Mouse (Mus musculus): ENCODE measurements at regions not wholly inside any gene's neighbourhood (a gene's known extent, or its start where the extent isn't known, plus 50 kb on each side); places are given as distances from the start of the nearest gene placed in this dataset.

- TF ChIP-seq CTCF (IDR thresholded peaks at IDR 0.05; ENCODE audit: insufficient read depth, low read length) (no peak), POLR2A (IDR thresholded peaks at IDR 0.05; ENCODE audit: borderline replicate concordance, extremely low read depth, low read depth, low read length) (no peak)
- Histone ChIP-seq H3K4me1 (ENCODE audit: control insufficient read depth, insufficient read depth, low read length) (no peaks in the 10 kb centered on the region), H3K4me3 (replicated peaks; ENCODE audit: extremely low read depth, low read depth, low read length) (no peak overlapping the region)
- WGBS = 70% methylated on average over 3 of the region's 3 CpGs
- DNase-seq = no peak
These were observed 256.0 kb upstream of the Cnr1 start for GRCm38 (mm10) chr4:33668431-33668830.

GRCm38 (mm10) chr4:33675044-33675443 is 249.3 kb upstream of the Cnr1 start:
- 100% methylated on average over 1 of the region's 5 CpGs for WGBS
- no peak for DNase-seq
- Histone ChIP-seq H3K4me3 (replicated peaks; ENCODE audit: extremely low read depth, low read depth, low read length) (no peak overlapping the region), H3K4me1 (ENCODE audit: control insufficient read depth, insufficient read depth, low read length) (no peaks in the 10 kb centered on the region)
- no peak for TF ChIP-seq POLR2A (IDR thresholded peaks at IDR 0.05; ENCODE audit: borderline replicate concordance, extremely low read depth, low read depth, low read length)
- no peak for TF ChIP-seq CTCF (IDR thresholded peaks at IDR 0.05; ENCODE audit: insufficient read depth, low read length)

GRCm38 (mm10) chr4:33679351-33679750 is 245.0 kb upstream of the Cnr1 start:
- Histone ChIP-seq H3K4me1 (ENCODE audit: control insufficient read depth, insufficient read depth, low read length) (no peaks in the 10 kb centered on the region), H3K4me3 (replicated peaks; ENCODE audit: extremely low read depth, low read depth, low read length) (no peak overlapping the region)
- DNase-seq = no peak
- 67% methylated on average over 3 of the region's 3 CpGs for WGBS
- TF ChIP-seq CTCF (IDR thresholded peaks at IDR 0.05; ENCODE audit: insufficient read depth, low read length) (no peak), POLR2A (IDR thresholded peaks at IDR 0.05; ENCODE audit: borderline replicate concordance, extremely low read depth, low read depth, low read length) (no peak)

GRCm38 (mm10) chr4:33686135-33686534 is 238.3 kb upstream of the Cnr1 start:
- Histone ChIP-seq H3K4me3 (replicated peaks; ENCODE audit: extremely low read depth, low read depth, low read length) (no peak overlapping the region), H3K4me1 (ENCODE audit: control insufficient read depth, insufficient read depth, low read length) (no peaks in the 10 kb centered on the region)
- WGBS = 70% methylated on average over 8 of the region's 8 CpGs
- TF ChIP-seq POLR2A (IDR thresholded peaks at IDR 0.05; ENCODE audit: borderline replicate concordance, extremely low read depth, low read depth, low read length) (no peak), CTCF (IDR thresholded peaks at IDR 0.05; ENCODE audit: insufficient read depth, low read length) (no peak)
- no peak for DNase-seq

- 81% methylated on average over 7 of the region's 7 CpGs for WGBS
- TF ChIP-seq POLR2A (IDR thresholded peaks at IDR 0.05; ENCODE audit: borderline replicate concordance, extremely low read depth, low read depth, low read length) (no peak), CTCF (IDR thresholded peaks at IDR 0.05; ENCODE audit: insufficient read depth, low read length) (no peak)
- DNase-seq = no peak
- Histone ChIP-seq H3K4me3 (replicated peaks; ENCODE audit: extremely low read depth, low read depth, low read length) (no peak overlapping the region), H3K4me1 (ENCODE audit: control insufficient read depth, insufficient read depth, low read length) (no peaks in the 10 kb centered on the region)
These were observed 237.0 kb upstream of the Cnr1 start for GRCm38 (mm10) chr4:33687434-33687833.

- TF ChIP-seq CTCF (IDR thresholded peaks at IDR 0.05; ENCODE audit: insufficient read depth, low read length) (no peak), POLR2A (IDR thresholded peaks at IDR 0.05; ENCODE audit: borderline replicate concordance, extremely low read depth, low read depth, low read length) (no peak)
- Histone ChIP-seq H3K4me3 (replicated peaks; ENCODE audit: extremely low read depth, low read depth, low read length) (no peak overlapping the region), H3K4me1 (ENCODE audit: control insufficient read depth, insufficient read depth, low read length) (no peaks in the 10 kb centered on the region)
- no peak for DNase-seq
- 87% methylated on average over 4 of the region's 4 CpGs for WGBS
These were observed 231.0 kb upstream of the Cnr1 start for GRCm38 (mm10) chr4:33693441-33693840.

- H3K4me1 ChIP-seq (ENCODE audit: control insufficient read depth, insufficient read depth, low read length) = no peaks in the 10 kb centered on the region
- no peak overlapping the region for H3K4me3 ChIP-seq (replicated peaks; ENCODE audit: extremely low read depth, low read depth, low read length)
- no peak for TF ChIP-seq CTCF (IDR thresholded peaks at IDR 0.05; ENCODE audit: insufficient read depth, low read length)
- no peak for TF ChIP-seq POLR2A (IDR thresholded peaks at IDR 0.05; ENCODE audit: borderline replicate concordance, extremely low read depth, low read depth, low read length)
- WGBS = 76% methylated on average over 8 of the region's 8 CpGs
- DNase-seq = no peak
These were observed 227.4 kb upstream of the Cnr1 start for GRCm38 (mm10) chr4:33696969-33697368.

- DNase-seq = no peak
- WGBS = 66% methylated on average over 7 of the region's 7 CpGs
- Histone ChIP-seq H3K4me3 (replicated peaks; ENCODE audit: extremely low read depth, low read depth, low read length) (no peak overlapping the region), H3K4me1 (ENCODE audit: control insufficient read depth, insufficient read depth, low read length) (no peaks in the 10 kb centered on the region)
- TF ChIP-seq CTCF (IDR thresholded peaks at IDR 0.05; ENCODE audit: insufficient read depth, low read length) (no peak), POLR2A (IDR thresholded peaks at IDR 0.05; ENCODE audit: borderline replicate concordance, extremely low read depth, low read depth, low read length) (no peak)
These were observed 222.2 kb upstream of the Cnr1 start for GRCm38 (mm10) chr4:33702028-33702666.

- H3K4me1 ChIP-seq (ENCODE audit: control insufficient read depth, insufficient read depth, low read length) = no peaks in the 10 kb centered on the region
- DNase-seq = no peak
- WGBS = 84% methylated on average over 6 of the region's 6 CpGs
These were observed 218.7 kb upstream of the Cnr1 start for GRCm38 (mm10) chr4:33705722-33706121.

GRCm38 (mm10) chr4:33706785-33707184 is 217.6 kb upstream of the Cnr1 start:
- 62% methylated on average over 10 of the region's 10 CpGs for WGBS
- DNase-seq = no peak
- TF ChIP-seq CTCF (IDR thresholded peaks at IDR 0.05; ENCODE audit: insufficient read depth, low read length) (peak; percentile 40; the same call in 1 of the 2 replicates), POLR2A (IDR thresholded peaks at IDR 0.05; ENCODE audit: borderline replicate concordance, extremely low read depth, low read depth, low read length) (no peak)
- no peak overlapping the region for H3K4me3 ChIP-seq (replicated peaks; ENCODE audit: extremely low read depth, low read depth, low read length)
- no peaks in the 10 kb centered on the region for H3K4me1 ChIP-seq (ENCODE audit: control insufficient read depth, insufficient read depth, low read length)

More at GRCm38 (mm10) chr4:33705722-33706121, 218.7 kb upstream of the Cnr1 start:
- no peak for TF ChIP-seq CTCF (IDR thresholded peaks at IDR 0.05; ENCODE audit: insufficient read depth, low read length)
- no peak for TF ChIP-seq POLR2A (IDR thresholded peaks at IDR 0.05; ENCODE audit: borderline replicate concordance, extremely low read depth, low read depth, low read length)
- H3K4me3 ChIP-seq (replicated peaks; ENCODE audit: extremely low read depth, low read depth, low read length) = no peak overlapping the region
